Mouse (Mus musculus) fibroblast of lung, adult 2 months (primary cell): Measurements from ENCODE around the gene Cyb561.
A peak's percentile ranks its signal among the peaks of the same experiment; 100 is the strongest.

Experiments
- DNase-seq: peaks from one replicate; pipeline ENCODE4 v3.0.0-alpha.2; 2011; ENCODE audit warnings: low read depth

The Cyb561 gene

GRCm38 (mm10) chr11:105952111-105952510 is 1.0 kb downstream of the Cyb561 start:
- DNase-seq, result no peak

GRCm38 (mm10) chr11:105951601-105952044 is 1.5 kb downstream of the Cyb561 start:
- no peak for DNase-seq

- no peak for DNase-seq
These were observed 2.6 kb downstream of the Cyb561 start for GRCm38 (mm10) chr11:105950519-105950918.

DNA sequence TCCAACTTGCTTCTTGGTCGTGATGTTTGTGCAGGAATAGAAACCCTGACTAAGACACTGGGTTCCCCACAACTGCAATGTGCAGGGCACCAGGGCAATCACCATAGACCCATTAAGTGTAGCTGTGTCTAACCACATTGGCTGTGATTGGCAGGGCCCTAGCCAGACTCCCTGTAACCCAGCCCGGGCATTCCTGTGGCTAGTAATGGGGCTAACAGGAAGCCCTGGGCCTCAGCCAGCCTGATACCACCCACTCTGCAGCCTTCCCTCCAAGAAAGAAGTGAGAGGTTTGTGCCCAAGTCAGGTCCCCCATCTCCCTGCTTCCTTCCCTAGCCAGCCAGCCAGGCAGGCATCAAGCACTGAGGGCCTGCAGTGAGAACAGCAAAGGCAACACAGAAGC is 4.9 kb downstream of the Cyb561 start:
- DNase-seq, result peak; percentile 58

GRCm38 (mm10) chr11:105946694-105947154 is 6.4 kb downstream of the Cyb561 start:
- no peak for DNase-seq

- DNase-seq, result no peak
These were observed 8.1 kb downstream of the Cyb561 start for GRCm38 (mm10) chr11:105944770-105945672.

- no peak for DNase-seq
These were observed 9.0 kb downstream of the Cyb561 start for GRCm38 (mm10) chr11:105944126-105944621.

DNA sequence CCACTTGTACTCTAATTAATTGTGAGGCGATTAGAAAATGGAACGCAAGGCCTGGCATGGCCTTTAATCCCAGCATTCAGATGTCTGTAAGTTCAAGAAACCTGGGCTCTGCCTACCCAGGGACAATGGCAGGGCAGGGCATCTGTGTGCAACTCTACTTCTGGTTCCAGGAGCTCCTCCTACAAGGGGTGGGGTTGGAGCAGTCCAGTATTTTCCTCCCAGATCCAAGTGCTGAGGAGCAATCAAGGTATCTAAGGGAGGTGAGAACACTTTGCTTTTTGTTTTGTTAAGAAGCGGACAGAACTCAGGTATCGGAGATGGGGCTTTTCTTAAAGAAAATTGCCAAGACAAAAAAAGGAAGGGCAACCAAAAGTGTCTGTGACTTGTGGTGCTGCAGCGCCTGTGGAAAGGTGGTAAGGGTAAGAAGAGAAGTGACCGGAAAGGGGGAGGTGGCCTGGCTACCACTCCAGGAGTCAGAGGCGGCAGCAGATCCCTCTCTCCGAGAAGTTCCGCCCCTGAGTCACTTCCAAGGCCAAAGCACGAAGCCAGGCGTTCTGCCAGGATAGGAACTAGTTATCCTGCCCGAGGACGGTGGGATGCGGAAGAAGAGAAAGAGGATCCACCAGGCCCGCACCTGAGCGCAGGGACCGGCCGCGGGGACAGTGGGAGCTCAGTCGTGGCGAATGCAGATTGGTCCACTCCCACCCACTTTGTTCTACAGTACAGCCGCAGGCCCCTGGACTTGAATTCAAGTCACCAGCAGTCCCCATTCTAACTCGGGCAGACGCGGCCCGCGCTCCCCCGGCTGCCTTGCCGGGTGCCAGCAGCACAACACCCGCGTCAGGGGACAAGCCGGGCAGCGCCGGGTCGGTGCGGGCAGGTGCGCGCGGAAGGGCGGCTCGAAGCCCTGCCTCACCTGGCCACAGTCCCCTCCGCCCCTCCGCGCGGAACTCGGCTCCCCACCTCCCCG is 9.7 kb downstream of the Cyb561 start:
- DNase-seq, result no peak

DNA sequence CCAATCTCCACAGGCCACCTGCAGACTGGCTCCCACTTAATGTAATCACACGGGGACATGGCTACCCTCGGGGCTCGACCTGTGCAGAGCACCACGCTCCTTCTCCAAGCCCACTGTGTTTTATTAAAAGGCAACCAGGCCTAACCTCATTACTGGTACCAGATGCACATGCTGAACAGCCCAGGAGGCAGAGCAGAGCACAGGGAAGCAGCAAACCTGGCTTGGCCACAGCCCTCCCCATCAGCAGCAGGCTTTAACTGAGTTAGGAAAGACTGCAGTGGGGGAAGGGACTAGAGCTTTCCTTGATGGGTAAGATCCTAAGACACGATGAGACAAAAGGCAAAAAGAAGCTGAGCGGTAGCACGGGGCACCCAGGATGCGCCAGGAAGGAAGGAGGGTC is 11.2 kb downstream of the Cyb561 start:
- no peak for DNase-seq

DNA sequence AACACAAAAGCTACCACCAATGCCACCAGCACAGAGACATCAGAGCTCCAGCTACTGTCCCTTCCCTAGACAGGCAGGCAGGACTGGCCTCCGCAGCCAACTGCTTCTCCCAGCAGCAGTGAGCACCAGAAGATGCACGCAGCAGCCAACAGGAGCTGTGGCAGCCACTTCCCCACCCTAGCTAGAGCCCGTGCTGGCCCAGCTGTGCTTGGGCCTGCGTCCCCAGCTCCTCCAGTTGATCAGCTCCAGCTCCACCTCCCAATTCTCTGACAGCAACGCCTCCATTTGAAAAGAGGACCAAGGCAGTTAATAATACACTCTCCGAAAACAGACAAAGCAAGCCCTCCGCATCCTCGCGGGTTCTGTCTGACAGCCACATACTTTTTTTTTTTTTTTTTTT is 14.4 kb downstream of the Cyb561 start:
- no peak for DNase-seq

GRCm38 (mm10) chr11:105936974-105937373 is 16.2 kb downstream of the Cyb561 start:
- no peak for DNase-seq

DNA sequence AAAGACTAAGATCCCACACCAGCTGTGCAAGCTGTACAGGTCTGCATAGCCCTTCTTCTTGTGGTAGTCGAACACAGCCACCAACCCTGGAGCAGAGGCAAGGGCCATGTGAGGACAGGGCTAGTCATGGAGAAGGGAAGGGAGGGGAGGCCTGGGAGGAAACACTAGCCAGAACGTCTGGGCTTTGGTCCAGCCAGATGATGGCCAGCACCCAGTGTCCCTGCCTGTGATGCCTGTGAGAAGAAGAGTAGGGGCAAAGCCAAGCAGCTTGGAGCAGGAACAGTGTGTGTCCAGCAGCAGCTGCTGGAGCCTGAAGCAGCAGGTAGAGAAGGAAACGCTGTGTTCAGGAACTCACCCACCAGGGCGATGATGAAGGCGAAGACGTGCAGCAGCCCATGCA is 16.9 kb downstream of the Cyb561 start:
- no peak for DNase-seq

DNA sequence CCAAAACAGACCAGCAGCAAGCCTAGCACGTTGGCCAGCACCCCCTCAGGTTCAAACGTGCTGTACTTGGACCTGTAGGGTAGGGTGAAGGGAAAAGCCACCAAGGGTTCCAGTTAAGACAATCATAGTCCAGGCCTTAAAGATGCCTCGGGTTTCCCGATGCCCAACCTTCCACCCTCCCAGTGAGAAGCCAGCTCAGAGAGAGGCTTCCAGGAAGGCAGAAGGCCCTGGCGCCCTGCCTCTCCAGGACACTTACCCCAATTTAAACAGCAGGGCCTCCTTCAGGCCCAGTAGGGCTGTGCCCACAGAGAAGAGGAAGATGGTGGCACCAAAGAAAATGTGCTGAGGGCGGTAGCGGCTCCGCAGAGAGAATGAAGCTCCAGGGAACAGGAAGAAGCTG is 17.6 kb downstream of the Cyb561 start:
- no peak for DNase-seq

DNA sequence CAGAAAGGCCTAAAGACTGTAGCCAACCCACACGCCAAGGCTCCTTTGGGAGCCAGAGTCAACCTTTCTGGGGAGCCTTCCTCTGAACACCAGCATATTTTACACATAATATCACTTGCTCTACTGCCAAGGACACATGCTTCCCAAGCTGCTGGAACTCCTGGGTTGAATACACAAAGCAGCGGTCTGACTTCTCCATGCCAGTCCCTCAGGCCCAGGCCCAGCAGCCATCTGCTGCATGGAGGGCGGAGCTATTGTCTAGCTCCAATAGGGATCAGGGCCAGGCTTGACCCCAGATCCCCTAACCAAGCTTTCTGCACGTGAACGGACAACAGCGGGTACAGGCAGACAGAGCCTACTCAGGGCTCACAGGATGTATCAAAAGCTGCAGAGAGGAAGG is 18.3 kb downstream of the Cyb561 start:
- no peak for DNase-seq

GRCm38 (mm10) chr11:105934303-105934711 is 18.8 kb downstream of the Cyb561 start:
- peak; percentile 72 for DNase-seq

DNA sequence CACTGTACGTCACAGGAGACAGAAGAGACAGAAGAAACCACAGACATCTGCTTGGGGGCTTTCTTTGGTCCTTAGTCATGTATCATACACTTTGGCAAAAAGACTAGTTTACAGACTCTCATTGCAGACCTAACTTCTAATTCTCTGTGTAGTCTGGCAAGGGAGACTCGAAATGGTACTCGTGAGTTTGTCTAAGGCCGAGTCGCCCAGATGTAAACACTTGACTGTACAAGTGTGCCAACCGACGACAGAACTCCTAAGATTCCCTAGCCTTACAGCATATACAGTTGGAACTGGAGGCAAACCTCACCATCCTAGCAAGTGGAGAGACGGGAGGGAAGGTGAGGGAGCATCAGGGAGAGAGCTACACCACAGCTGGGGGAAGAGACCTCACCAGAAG is 19.4 kb downstream of the Cyb561 start:
- no peak for DNase-seq

DNA sequence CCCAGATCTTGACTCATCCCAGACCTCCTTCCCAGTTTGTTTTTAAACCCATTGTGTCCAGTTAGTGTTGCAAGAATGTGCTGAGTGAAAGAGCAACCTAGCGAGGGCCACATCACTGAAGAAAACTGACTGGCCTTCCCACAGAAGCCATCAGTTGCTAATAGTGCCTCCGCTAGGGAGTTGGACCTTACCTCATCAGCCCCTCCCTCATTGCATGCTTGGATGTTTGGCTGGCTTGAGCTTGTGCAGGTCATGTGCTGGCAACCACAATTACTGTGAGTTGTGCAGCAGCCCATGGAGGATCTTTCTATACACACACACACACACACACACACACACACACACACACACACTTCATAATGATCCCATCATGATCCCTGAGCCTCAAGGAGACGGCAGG is 21.8 kb downstream of the Cyb561 start:
- no peak for DNase-seq

DNA sequence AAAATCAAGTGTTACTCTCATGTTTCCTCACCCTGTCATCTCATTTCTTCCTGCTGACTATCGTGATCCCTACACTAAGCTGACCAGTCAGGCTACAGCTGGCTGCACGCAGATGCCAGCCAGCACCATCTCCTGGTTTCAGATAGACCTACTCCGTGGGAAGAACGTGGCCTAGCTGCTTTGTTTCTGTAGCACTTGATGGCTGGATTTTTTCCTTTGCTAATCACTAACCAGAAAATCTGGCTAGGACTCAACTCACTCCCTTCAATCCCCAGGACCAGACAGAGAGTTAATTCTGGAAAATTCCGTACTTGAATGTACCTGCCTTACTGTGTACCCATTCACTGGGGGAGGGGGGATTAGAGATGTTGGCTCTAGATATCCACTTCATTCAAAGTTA is 25.0 kb downstream of the Cyb561 start:
- no peak for DNase-seq

GRCm38 (mm10) chr11:105927065-105928030 is 25.8 kb downstream of the Cyb561 start:
- no peak for DNase-seq

- DNase-seq, result no peak
These were observed 30.1 kb downstream of the Cyb561 start for GRCm38 (mm10) chr11:105922769-105923663.
